Mouse (Mus musculus): ENCODE results near the gene Pmch.

Gene Pmch

DNA sequence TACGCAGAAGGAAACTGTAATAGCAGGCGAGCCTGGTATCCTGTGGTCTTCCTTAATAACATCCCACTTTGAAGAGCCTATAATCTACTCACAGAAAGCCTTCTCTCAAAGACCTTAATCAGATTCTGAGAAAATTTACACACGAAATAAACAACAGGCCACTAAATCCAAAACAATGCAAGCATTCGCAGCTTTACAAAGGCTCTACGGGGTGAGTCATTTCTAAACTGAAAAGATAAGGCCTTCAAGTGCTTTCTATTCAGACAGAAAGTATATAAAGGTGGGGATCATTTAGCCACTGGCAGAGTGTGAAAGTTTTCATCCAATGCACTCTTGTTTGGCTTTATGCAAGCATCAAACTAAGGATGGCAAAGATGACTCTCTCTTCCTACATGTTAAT is at the start of gene Pmch:
Pmch (plus strand) TSS at position 301 of the 400 bp plus-strand sequence.
- no peak for DNase-seq

DNA sequence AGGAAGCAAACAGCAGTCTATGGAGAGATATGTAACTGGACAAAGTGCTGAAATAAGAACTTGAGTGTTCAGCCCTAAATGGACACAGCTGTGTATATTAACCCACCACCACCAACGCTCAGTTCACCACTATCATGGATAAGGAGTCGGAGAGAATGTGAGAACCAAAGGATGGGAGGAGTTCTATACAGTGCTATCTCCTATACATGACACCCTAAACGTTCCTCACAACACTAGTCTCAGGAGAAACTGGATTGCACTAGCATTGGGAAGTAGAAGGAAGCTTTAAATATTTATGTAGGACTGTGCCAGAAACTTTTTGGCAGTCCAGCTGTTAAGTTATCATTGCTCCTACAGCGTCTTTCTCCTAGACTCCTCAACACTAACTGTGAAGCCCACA is 46.6 kb upstream of the Pmch start:
- no peak for DNase-seq

DNA sequence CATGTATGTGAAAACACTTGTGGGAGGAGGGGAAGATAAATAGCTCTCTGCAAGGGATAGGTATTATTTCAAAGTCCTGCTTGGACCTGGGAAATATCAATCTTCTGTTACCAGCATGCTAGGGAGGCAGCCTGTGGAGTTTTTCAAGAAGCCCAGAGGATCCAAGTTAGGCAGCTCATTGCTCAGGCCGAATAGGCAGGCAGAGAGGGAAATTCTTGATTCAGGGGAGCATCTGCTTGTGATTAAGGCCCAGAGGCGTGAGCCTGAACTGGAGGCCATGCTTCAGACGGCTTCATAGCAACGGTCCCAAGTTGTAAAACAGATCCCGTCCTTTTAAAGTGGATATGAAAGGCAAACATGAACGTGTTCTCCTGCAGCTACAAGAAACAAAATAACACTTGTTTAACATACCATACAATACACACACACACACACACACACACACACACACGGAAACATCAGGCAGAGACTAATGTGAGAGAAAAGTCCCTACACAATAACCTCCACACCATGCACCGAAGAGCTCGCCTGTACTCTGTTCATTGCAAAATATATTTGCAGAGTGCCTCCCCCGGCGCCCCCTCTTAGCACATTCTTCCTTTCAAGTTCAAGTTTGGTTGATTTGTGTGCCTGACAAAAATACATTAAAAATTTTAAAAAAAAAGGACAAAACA is 44.6 kb upstream of the Pmch start:
- no peak for DNase-seq

DNA sequence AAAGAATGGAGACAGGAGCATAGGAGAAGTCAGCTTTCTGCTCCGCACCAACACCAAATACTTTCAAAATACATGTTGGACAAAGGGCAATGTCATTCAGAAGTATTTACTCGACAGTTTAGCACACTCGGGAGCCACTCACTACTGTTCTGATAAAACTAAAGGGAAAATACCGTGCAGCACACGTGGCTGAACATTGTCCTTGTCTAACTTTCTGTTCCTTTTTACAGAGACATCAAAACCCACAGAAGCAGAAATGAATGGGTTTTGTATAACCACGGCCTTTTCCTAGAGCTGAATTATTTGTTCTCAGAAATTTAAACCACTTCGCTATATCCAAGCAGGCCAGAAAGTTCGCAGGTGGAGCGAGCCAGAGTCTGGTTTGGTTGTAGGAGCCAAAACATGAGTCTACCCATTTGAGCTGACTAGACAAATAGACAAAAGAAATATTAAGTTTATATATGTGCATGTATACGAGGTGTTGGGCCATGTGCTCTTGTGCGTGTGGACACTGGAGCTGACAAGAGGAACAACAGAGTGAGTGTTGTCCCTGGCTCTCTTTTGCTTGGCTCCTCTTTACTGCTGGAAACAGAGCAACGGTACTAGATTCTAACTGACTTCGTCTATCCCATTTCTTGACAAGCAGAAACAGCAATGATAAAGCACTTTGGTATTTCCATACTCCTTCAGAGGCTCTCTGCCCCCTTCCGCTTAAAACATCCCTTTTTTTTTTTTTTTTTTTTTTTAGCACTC is 36.5 kb upstream of the Pmch start:
- no peak for DNase-seq

DNA sequence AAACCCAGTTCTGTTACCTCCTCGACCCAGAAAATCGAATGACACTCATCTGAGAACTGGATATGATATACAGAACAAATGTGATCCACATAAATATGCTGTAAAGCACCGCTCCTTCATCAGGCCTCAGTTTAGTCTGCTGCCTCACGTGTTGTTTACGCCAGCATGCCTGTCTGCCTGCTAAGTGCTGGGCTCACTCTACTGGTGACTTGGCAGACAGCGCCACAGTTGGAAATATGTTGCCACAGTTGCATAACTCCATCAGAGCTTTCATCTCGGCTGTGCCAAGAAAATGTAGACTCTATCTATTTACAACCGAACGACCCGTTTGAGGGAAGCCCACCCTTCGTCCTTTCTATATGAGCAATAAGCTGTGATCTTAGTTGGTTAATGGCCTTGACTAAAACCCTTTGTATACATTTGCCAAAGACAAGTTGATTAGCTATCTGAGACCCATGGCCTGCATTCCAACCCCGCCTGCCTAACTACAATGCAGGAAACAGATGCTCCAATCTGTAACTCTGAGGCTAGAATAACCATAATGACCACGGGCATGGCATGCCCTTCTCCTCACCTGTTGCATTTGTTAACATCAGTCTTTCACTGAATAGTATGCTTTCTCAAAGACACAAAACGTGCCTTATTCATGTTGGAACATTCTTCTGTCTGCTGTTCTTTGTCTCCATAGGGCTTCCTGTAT is 33.8 kb upstream of the Pmch start:
- DNase-seq = no peak

DNA sequence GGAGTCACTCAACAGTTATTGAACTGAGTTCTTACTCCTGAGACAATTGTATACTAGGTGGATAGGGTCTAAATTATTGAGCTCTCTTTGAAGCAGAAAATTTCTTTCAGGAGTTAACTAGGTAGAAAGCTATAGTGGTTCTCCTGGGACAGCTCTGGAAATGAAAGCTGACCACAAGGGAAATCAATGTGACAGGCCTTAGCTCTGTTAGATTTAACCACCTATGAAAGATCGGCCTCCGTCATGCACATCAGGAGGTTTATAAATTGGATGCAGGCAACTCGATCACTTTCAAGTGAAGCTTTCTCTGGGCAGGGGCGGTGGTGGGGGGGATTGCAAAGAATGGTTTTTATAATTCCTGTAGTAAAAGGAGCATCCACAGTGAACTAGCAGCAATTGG is 27.4 kb upstream of the Pmch start:
- DNase-seq = no peak

DNA sequence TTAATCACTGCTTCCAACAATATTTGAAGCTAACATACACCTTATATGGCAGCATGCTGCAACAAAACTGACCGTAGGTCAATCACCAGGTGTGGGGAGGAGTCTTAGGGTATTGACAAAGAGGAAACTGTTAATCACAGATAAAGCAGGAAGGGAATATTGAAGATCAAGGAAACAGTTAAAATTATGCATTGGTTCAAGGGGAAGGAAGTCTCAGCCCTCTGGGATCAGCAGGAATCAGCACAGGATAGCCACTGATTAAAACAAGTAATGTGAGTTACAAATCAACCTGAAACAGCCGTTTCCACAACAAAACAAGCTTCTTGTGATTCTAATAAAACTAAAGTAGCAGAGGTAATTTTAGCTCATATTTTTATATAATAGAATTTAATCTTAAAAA is 26.0 kb upstream of the Pmch start:
- DNase-seq = peak; percentile 11

DNA sequence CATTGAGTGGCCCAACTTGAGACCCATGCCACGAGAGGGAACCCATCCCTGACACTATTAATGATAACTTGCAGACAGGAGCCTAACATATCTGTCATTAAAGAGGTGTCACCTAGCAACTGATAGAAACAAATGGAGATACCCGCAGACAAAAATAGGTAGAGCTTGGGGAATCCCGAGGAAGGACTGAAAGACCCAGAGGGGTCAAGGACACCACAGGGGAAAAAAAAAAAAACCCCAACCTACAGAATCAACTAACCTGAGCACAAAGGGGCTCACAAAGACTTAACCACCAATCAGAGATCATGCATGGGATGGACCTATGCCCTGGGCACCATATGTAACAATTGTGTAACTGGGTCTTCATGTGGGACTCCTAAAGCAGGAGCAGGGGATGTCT is 23.5 kb upstream of the Pmch start:
- DNase-seq = no peak

DNA sequence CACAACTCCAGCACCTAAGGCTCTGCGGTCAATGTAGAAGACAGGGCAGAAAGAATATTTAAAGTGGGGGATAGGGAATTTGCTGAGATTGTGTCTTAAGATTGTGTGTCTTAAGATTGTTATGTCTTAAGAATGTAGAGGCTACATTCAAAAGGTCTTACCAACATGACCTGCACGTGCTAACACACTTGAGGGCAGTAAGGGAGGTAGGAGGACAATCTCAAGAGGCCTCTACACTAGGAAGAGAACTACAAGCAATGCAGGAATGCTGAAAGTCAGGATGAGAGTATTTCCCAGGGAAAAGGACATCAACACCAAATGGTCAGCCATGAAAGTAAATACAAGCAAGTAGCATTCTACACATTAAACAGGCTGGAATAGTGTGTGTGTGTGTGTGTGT is 15.3 kb downstream of the Pmch start:
- no peak for DNase-seq

DNA sequence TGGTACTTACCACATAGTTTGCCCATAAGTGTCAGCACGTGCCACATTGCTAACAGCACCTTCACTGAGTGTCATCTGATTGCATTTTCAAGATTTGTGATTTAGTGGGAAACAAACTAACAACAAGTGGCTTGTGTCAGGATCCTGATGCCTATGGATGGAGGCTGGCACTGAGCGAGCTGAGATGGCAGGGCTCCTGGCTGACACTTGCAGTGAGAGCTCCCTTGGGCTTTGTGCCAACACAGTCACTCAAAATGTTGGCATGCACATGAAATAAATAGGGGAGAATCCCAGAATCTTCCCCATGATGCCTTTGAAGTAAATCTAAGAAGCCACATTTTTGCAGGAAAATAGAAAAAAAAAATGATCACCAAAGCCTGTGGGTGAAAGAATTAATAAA is 22.4 kb downstream of the Pmch start:
- DNase-seq = no peak

DNA sequence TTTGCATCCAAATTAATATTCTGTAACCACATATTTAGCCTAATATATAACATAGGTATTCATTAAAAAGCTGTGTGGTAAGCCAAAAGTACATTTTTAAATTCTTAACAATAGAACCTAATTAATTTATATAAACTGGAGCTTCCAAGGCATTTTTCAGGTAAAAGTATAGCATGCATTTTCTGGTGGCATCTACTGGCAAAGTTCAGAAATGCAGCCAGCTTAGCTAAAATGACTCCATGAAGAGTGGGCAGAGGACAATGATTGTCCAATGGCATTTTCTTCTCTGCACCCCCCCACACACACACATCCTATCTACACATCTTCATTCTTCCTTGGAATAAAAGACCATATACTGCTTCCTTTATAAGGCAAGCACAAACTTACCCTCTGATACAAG is 28.8 kb downstream of the Pmch start:
- peak; percentile 11 for DNase-seq

DNA sequence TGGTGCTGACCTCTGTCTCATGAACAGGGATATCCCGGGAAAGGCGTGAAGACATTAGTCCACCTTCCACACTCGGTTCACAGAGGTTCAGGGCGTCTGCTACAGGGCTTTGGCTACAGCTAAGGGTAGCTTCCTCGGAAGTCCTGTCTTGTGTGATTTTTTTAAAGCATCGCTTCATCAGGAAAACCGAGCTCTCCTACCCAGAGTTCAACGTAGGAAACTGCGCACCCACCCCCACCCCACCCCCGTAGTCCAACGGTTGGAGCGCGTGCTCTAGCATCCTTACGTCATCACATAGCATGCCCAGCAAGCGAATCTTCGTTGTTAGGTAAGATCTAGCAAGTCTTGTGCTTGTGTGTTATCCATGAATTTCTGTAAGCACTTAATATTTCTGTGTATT is 44.8 kb downstream of the Pmch start:
- DNase-seq = no peak

Data from kidney, postnatal 10 days (tissue).